Mouse (Mus musculus): ENCODE results near the gene Adap2. TPM values are rescaled to one million over a fixed set of nuclear protein-coding genes. Genes with fewer than 3 reads are reported as not detected.

Gene Adap2
- polyA plus RNA-seq, 1 experiment = 0.04 TPM

DNA sequence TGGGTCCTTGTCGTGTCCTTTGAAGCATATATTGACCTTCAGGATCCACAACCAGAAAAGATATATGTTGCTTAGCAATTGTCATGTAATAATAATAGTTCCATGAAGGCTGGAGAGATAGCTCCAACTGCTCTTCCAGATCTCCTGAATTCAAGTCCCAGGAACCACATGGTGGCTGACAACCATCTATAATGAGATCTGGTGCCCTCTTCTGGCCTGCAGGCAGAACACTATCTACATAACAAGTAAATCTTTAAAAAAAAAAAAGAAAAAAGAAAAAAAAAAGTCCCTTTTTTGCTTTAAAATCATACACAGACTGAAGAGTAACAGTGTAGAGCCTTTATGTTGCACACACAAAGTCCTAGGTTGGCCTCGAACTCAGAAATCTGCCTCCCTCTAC, 45.9 kb downstream of the Adap2 start:
- TF ChIP-seq FOSL1 (IDR thresholded peaks at IDR 0.05; ENCODE audit: insufficient read depth, low read length, poor library complexity, severe bottlenecking) (no peak), USF1 (IDR thresholded peaks at IDR 0.05; ENCODE audit: low read depth) (no peak), CTCF (IDR thresholded peaks at IDR 0.05; ENCODE audit: control insufficient read depth, insufficient read depth, insufficient read length) (no peak), MYOD1 (IDR thresholded peaks at IDR 0.05; ENCODE audit: control insufficient read depth, insufficient read length, low read depth) (no peak), MYOG (IDR thresholded peaks at IDR 0.05; ENCODE audit: control insufficient read depth, extremely low read depth, insufficient read length) (no peak), MAX (IDR thresholded peaks at IDR 0.05) (no peak), CEBPB (IDR thresholded peaks at IDR 0.05; ENCODE audit: low read depth) (no peak)
- Histone ChIP-seq H3K79me3 (ENCODE audit: low read depth) (no peaks in the 10 kb centered on the region), H3K4me3 (ENCODE audit: insufficient read depth, poor library complexity, severe bottlenecking) (no peak overlapping the region), H3ac (ENCODE audit: control insufficient read depth, insufficient read length, low read depth) (no peak overlapping the region), H3K36me3 (ENCODE audit: control insufficient read depth, insufficient read depth) (no peaks in the 10 kb centered on the region), H3K27me3 (ENCODE audit: control insufficient read depth, insufficient read depth, insufficient read length) (no peaks in the 10 kb centered on the region), H3K79me2 (ENCODE audit: control insufficient read depth, insufficient read depth) (no peaks in the 10 kb centered on the region)

DNA sequence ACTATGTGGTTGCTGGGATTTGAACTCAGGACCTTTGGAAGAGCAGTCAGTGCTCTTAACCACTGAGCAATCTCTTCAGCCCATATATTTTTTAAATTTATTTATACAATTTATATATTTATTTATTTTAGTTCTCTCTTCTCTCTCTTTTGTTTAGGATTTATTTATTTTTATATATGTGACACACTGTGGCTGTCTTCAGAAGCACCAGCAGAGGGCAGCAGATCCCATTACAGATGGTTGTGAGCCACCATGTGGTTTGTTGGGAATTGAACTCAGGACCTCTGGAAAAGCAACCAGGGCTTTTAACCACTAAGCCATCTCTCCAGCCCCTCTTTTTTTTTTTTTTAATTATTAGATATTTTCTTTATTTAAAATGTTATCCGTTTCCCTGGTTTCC, 46.4 kb downstream of the Adap2 start:
- Histone ChIP-seq H3K36me3 (ENCODE audit: control insufficient read depth, insufficient read depth) (no peaks in the 10 kb centered on the region), H3K27me3 (ENCODE audit: control insufficient read depth, insufficient read depth, insufficient read length) (no peaks in the 10 kb centered on the region), H3K79me3 (ENCODE audit: low read depth) (no peaks in the 10 kb centered on the region), H3ac (ENCODE audit: control insufficient read depth, insufficient read length, low read depth) (no peak overlapping the region), H3K4me3 (ENCODE audit: insufficient read depth, poor library complexity, severe bottlenecking) (no peak overlapping the region), H3K79me2 (ENCODE audit: control insufficient read depth, insufficient read depth) (no peaks in the 10 kb centered on the region)
- no peak for TF ChIP-seq FOSL1 (IDR thresholded peaks at IDR 0.05; ENCODE audit: insufficient read depth, low read length, poor library complexity, severe bottlenecking)
- peak; percentile 23 for TF ChIP-seq CTCF (IDR thresholded peaks at IDR 0.05; ENCODE audit: control insufficient read depth, insufficient read depth, insufficient read length)

DNA sequence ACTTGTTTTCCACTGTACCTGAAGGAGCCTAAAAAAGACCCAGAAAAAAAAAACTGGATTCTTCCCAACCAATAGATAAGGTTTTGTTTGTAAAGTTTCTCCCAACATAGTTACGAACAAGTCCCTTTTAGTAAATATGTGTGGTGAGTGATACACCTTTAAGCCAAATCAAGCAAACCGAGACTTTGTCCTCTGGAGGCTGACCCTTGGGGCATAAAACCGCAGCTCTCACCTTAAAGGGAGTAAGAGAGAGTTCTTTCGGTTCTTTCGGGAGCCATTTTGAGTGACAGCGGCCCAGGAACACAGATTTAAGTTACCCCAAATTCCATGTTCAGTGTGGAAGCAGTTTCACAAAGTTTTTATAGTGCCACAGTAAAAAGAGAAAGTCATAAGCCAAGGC, 48.4 kb downstream of the Adap2 start:
- no peak overlapping the region for H3ac ChIP-seq (ENCODE audit: control insufficient read depth, insufficient read length, low read depth)
- no peaks in the 10 kb centered on the region for H3K27me3 ChIP-seq (ENCODE audit: control insufficient read depth, insufficient read depth, insufficient read length)
- no peak overlapping the region for H3K4me3 ChIP-seq (ENCODE audit: insufficient read depth, poor library complexity, severe bottlenecking)
- H3K79me2 ChIP-seq (ENCODE audit: control insufficient read depth, insufficient read depth) = no peaks in the 10 kb centered on the region
- TF ChIP-seq FOSL1 (IDR thresholded peaks at IDR 0.05; ENCODE audit: insufficient read depth, low read length, poor library complexity, severe bottlenecking) (no peak), USF1 (IDR thresholded peaks at IDR 0.05; ENCODE audit: low read depth) (no peak), MAX (IDR thresholded peaks at IDR 0.05) (no peak), CEBPB (IDR thresholded peaks at IDR 0.05; ENCODE audit: low read depth) (no peak), CTCF (IDR thresholded peaks at IDR 0.05; ENCODE audit: control insufficient read depth, insufficient read depth, insufficient read length) (no peak), MYOG (IDR thresholded peaks at IDR 0.05; ENCODE audit: control insufficient read depth, extremely low read depth, insufficient read length) (no peak), MYOD1 (IDR thresholded peaks at IDR 0.05; ENCODE audit: control insufficient read depth, insufficient read length, low read depth) (no peak)
- H3K36me3 ChIP-seq (ENCODE audit: control insufficient read depth, insufficient read depth) = no peaks in the 10 kb centered on the region
- no peaks in the 10 kb centered on the region for H3K79me3 ChIP-seq (ENCODE audit: low read depth)

DNA sequence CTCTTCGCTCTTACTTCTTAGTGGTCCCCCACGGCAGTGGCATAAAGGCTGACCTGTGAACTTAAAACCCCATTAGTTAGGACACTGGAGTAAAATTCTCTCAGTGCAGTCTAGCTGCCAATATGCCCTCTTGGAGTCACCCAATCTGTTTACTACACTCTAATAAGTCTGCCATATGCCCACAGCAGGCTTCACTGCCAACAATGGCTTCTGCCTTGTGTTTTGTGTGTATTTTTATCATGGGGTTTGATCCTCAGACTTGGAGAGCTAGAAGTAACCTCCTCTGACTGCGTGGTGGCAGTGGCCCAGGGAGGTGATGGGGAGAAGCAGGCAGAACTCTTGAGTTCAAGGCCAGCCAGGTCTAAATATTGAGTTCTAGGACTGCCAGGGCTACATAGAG, 50.1 kb downstream of the Adap2 start:
- H3K79me3 ChIP-seq (ENCODE audit: low read depth) = no peaks in the 10 kb centered on the region
- no peak overlapping the region for H3K4me3 ChIP-seq (ENCODE audit: insufficient read depth, poor library complexity, severe bottlenecking)
- no peak for TF ChIP-seq USF1 (IDR thresholded peaks at IDR 0.05; ENCODE audit: low read depth)
- TF ChIP-seq MYOG (IDR thresholded peaks at IDR 0.05; ENCODE audit: control insufficient read depth, extremely low read depth, insufficient read length) = no peak
- no peak for TF ChIP-seq MAX (IDR thresholded peaks at IDR 0.05)
- TF ChIP-seq CTCF (IDR thresholded peaks at IDR 0.05; ENCODE audit: control insufficient read depth, insufficient read depth, insufficient read length) = no peak
- TF ChIP-seq CEBPB (IDR thresholded peaks at IDR 0.05; ENCODE audit: low read depth) = no peak
- TF ChIP-seq MYOD1 (IDR thresholded peaks at IDR 0.05; ENCODE audit: control insufficient read depth, insufficient read length, low read depth) = no peak
- TF ChIP-seq FOSL1 (IDR thresholded peaks at IDR 0.05; ENCODE audit: insufficient read depth, low read length, poor library complexity, severe bottlenecking) = no peak
- peaks cover 1% of the 10 kb centered on the region for H3K79me2 ChIP-seq (ENCODE audit: control insufficient read depth, insufficient read depth)
- H3K27me3 ChIP-seq (ENCODE audit: control insufficient read depth, insufficient read depth, insufficient read length) = no peaks in the 10 kb centered on the region
- H3ac ChIP-seq (ENCODE audit: control insufficient read depth, insufficient read length, low read depth) = no peak overlapping the region
- H3K36me3 ChIP-seq (ENCODE audit: control insufficient read depth, insufficient read depth) = no peaks in the 10 kb centered on the region

DNA sequence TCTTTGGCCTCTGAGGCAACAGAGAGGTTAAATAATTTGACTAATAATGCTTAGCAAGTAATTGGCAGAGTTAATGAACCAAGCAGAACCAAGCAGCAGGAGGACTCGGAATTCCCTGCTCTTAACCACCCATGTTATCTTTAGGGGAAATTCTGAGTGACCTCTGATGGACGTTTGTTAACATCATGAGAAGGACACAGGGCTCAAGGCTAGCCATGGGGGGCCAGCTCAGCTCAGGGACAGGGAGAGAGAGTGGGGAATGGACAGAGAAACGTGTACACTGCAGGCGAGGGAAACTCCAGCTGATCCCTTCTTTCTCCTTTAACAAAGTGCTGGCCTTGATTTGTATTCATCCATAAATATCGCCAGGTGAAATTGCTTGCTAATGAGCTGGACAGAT, 51.0 kb downstream of the Adap2 start:
- Histone ChIP-seq H3K27me3 (ENCODE audit: control insufficient read depth, insufficient read depth, insufficient read length) (no peaks in the 10 kb centered on the region), H3K36me3 (ENCODE audit: control insufficient read depth, insufficient read depth) (no peaks in the 10 kb centered on the region), H3K79me3 (ENCODE audit: low read depth) (peaks cover 5% of the 10 kb centered on the region), H3K4me3 (ENCODE audit: insufficient read depth, poor library complexity, severe bottlenecking) (no peak overlapping the region), H3K79me2 (ENCODE audit: control insufficient read depth, insufficient read depth) (peaks cover 10% of the 10 kb centered on the region), H3ac (ENCODE audit: control insufficient read depth, insufficient read length, low read depth) (no peak overlapping the region)
- TF ChIP-seq MYOD1 (IDR thresholded peaks at IDR 0.05; ENCODE audit: control insufficient read depth, insufficient read length, low read depth) (no peak), MAX (IDR thresholded peaks at IDR 0.05) (no peak), USF1 (IDR thresholded peaks at IDR 0.05; ENCODE audit: low read depth) (no peak), CTCF (IDR thresholded peaks at IDR 0.05; ENCODE audit: control insufficient read depth, insufficient read depth, insufficient read length) (no peak), MYOG (IDR thresholded peaks at IDR 0.05; ENCODE audit: control insufficient read depth, extremely low read depth, insufficient read length) (no peak), FOSL1 (IDR thresholded peaks at IDR 0.05; ENCODE audit: insufficient read depth, low read length, poor library complexity, severe bottlenecking) (no peak), CEBPB (IDR thresholded peaks at IDR 0.05; ENCODE audit: low read depth) (no peak)

DNA sequence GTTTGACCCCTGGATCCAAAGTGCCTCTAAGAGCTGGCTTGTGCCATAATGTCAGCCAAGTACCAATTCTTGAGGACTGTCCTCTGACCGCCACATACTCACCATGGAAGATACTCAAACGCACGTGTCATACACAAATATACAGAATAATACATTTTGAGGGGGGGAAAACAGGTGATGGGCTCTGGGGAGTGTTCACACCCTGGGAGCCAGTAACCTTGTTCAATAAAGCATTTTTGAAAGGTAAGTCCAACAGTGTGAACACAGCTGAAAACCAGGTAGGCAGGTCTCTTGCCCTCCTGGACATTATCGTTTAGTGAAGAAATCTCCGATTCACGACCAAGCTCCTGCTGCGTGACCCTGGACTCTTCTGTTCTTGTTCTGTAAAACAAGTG, 54.6 kb downstream of the Adap2 start:
- TF ChIP-seq USF1 (IDR thresholded peaks at IDR 0.05; ENCODE audit: low read depth) (no peak), CTCF (IDR thresholded peaks at IDR 0.05; ENCODE audit: control insufficient read depth, insufficient read depth, insufficient read length) (no peak), MYOG (IDR thresholded peaks at IDR 0.05; ENCODE audit: control insufficient read depth, extremely low read depth, insufficient read length) (no peak), FOSL1 (IDR thresholded peaks at IDR 0.05; ENCODE audit: insufficient read depth, low read length, poor library complexity, severe bottlenecking) (no peak), CEBPB (IDR thresholded peaks at IDR 0.05; ENCODE audit: low read depth) (no peak), MAX (IDR thresholded peaks at IDR 0.05) (no peak)
- no peak overlapping the region for H3K4me3 ChIP-seq (ENCODE audit: insufficient read depth, poor library complexity, severe bottlenecking)

More for the DNA sequence above, 54.6 kb downstream of the Adap2 start:
- Histone ChIP-seq H3K79me3 (ENCODE audit: low read depth) (peaks cover 36% of the 10 kb centered on the region), H3ac (ENCODE audit: control insufficient read depth, insufficient read length, low read depth) (no peak overlapping the region), H3K79me2 (ENCODE audit: control insufficient read depth, insufficient read depth) (peaks cover 45% of the 10 kb centered on the region), H3K27me3 (ENCODE audit: control insufficient read depth, insufficient read depth, insufficient read length) (no peaks in the 10 kb centered on the region), H3K36me3 (ENCODE audit: control insufficient read depth, insufficient read depth) (peaks cover 5% of the 10 kb centered on the region)

All from C2C12 (cell line).